Mouse (Mus musculus): ENCODE results near the gene Arrb1.

Arrb1 gene

DNA sequence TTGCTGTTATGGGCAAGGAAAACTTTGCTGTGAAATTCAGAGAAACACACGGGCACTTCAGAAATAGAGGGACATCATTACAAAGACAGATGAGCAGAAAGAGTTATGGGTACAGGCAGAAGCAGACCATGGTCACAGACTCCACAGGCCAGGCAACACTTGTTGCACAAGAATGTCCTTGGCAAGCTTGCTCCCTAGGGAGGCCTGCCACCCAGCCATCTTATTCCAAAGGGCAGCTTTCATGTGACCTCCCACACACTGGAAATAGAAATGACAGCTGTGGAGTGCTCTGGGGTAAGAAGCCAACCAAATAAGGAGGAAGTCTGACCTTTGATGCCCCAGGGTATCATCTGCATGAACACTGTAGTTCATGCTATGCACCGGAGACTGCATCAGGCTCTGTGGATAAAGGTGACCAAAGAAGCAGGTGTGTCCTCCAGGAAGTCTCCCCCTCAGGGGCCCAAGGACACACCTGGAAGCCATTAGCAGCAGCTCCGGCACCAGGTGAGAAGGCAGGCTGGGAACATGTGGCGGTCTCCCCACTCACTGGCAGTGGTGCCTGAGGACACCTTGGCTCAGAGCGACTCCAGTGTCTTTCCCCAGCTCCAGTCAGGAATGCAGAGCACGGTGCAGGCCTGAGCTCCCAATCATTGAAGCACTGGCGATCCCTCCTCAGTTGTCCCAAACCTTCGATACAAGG, 98.8 kb downstream of the Arrb1 start:
- 85% methylated on average over 8 of the region's 8 CpGs for WGBS

DNA sequence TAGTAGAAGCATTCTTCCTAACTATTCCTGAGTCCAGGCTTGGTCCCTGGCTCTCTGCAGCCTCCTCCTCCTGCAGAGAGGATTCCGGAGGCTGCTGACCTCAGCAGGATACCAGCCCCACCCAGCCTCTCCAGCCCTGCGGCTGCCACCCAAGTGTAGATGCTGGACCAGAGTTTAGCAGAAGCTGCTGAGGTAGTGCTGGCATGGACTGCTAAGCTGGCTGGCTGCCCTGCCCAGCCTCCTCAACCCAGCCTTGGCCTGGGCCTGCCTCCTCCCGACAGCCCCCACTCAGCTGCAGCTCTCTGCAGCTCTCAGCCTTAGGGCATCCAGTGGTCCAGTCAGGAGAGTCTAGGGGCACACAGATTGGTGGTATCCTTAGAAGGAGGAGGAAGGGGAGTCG, 106.0 kb downstream of the Arrb1 start:
- 48% methylated on average over 4 of the region's 4 CpGs for WGBS

DNA sequence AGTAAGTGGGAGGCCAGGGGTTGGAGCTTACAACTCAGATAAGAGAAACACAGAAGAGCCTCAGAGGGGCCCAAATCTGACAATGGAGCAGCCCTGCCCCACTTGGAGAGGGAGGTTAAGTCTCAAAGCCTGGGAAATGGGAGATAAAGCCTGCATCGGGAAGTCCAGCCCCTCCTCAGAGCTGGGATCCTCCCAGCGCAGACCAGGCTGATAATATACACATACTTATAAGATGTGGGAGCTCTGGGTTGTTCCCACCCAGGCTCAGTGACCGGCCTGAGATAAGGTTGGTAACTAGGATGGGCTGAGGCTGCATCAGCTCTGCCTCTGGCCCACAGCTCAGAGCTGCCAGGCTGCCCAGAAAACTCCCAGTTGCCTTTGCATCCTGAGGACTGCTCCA, 106.8 kb downstream of the Arrb1 start:
- 71% methylated on average over 3 of the region's 3 CpGs for WGBS

DNA sequence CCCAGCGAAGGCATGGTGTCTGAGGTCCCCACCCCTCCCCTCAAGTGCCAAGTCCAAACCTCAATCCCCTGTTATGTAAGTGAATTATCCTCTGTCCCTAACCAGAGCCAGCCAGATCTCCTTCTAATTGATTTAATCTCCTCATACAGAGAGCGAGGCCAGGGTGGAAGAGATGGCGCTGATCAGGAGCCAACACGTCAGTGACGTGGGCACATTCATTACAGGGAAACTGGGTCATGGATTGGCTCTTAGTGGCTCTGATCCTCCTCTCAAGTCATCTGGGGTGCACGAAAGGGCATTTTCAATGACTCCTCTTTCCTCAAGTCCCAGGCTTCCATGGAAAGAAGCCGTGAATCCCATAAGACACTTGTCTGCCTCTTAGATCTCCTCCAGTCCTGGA, 109.4 kb downstream of the Arrb1 start:
- 81% methylated on average over 7 of the region's 7 CpGs for whole genome bisulfite sequencing

DNA sequence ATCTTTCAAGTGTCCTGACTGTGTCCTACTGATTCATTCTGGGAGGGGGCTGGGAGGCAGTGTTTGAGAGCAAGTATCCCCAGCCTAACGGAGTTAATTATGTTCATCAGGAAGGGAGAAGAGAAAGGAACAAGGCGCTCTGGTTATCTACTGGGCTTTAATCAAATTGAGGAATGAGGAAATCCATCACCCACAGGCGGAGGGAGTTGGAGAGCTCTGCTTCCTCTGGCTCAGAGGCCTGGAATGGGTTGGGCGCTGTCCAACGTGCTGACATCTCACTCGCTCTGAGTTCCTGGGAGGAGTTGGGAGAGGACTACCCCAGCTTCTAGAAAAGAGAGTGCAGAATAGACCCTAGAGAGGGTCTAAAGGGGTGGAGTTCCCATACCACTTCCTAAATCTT, 113.4 kb downstream of the Arrb1 start:
- 37% methylated on average over 6 of the region's 6 CpGs for WGBS

GRCm38 (mm10) chr7:99649585-99649984, 114.3 kb downstream of the Arrb1 start:
- 36% methylated on average over 4 of the region's 4 CpGs for WGBS

DNA sequence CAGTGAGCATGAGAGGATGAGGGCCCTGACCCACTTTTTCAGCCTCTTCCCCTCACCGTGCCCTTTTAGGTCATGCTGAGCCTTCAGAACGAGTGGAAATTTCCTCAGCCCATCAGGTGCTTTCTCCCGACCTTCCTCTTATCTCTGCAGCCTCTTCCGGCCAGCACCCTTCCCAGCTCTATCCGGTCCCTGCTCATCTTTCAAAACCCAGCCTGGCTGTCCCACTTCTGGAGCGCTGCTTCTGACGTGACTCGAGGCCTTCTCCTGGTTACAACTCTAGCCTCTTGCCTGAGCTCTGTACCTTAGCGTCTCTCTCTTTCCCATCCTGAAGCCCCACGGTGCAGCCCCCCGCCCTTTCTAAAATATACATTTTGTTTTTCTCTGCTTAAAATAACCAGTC, 119.0 kb downstream of the Arrb1 start:
- whole genome bisulfite sequencing, result 86% methylated on average over 11 of the region's 11 CpGs
